Comparison of ENCODE assay signal across 28 mouse cellular contexts in genomic region chr1:78436445-78436844, GRCm38 (mm10). TPM values are rescaled to one million over a fixed set of nuclear protein-coding genes. Genes with fewer than 3 reads are reported as not detected.
DNase-seq lines count a peak whose midpoint lies in the region; ATAC-seq and TF ChIP-seq lines count a peak whose summit lies in the region.
"Had no signal": no experiment of that assay in that cellular context is flagged by ENCODE, and none has a peak within 500 bp of the region (broad histone marks: within the 10 kb centered on the region; RNA-seq: fewer than 3 reads in every experiment).

No protein-coding gene starts in this region.

- ATAC-seq in lung, postnatal 0 days, result no peak
- ATAC-seq: forebrain, embryonic 13.5 days; forebrain, embryonic 16.5 days; hindbrain, postnatal 0 days; Patski had no signal

- H3K79me2 ChIP-seq in CH12.LX (replicated peaks; ENCODE audit: control insufficient read depth, extremely low read depth, insufficient read depth, poor library complexity, severe bottlenecking), result peaks cover 30% of the 10 kb centered on the region

- no peak overlapping the region for H3K9ac ChIP-seq in lung, postnatal 0 days (replicated peaks; ENCODE audit: low read depth)
- no peak overlapping the region for H3K9ac ChIP-seq in CH12.LX (ENCODE audit: insufficient read depth, low read depth)
- H3K9ac ChIP-seq: embryonic facial prominence, embryonic 13.5 days; forebrain, embryonic 13.5 days; heart, embryonic 13.5 days; hindbrain, embryonic 14.5 days had no signal

- no peaks in the 10 kb centered on the region for H3K4me1 ChIP-seq in lung, postnatal 0 days (ENCODE audit: insufficient read depth, low read depth, low read length)
- peaks cover 7 to 52% of the 10 kb centered on the region in 2 experiments for H3K4me1 ChIP-seq in CH12.LX (ENCODE audit: control insufficient read depth in 1 of 2, insufficient read depth in 2 of 2)
- H3K4me1 ChIP-seq in embryonic fibroblast, embryonic 13.5 days (ENCODE audit: control insufficient read depth, insufficient read depth, low read length), result peaks cover 10% of the 10 kb centered on the region
- H3K4me1 ChIP-seq: forebrain, embryonic 13.5 days; heart, embryonic 10.5 days had no signal

- no peak overlapping the region for H3K27ac ChIP-seq in lung, postnatal 0 days (ENCODE audit: low read length)
- H3K27ac ChIP-seq in CH12.LX (ENCODE audit: insufficient read depth, low read depth), result no peak overlapping the region
- H3K27ac ChIP-seq in embryonic fibroblast, embryonic 13.5 days (ENCODE audit: insufficient read depth, low read length), result peak overlapping the region; percentile 57; the same call in 1 of the 2 replicates
- H3K27ac ChIP-seq: embryonic facial prominence, embryonic 10.5 days; embryonic facial prominence, embryonic 13.5 days; forebrain, embryonic 10.5 days; forebrain, embryonic 13.5 days; heart, adult 2 months; heart, embryonic 10.5 days; heart, embryonic 13.5 days; hindbrain, embryonic 14.5 days; hindbrain, postnatal 0 days had no signal

- dilution Hi-C loops in CH12.LX (cut with MboI; ENCODE audit: extremely low pct_ligation_motif_present, extremely low pct_unique_long_range_greater_than_20kb, low sequenced_read_pairs), result no loop called here

- peak; percentile 30 for DNase-seq in lung, postnatal 0 days (ENCODE audit: low spot score)
- DNase-seq in lung, postnatal 4 days, result no peak
- DNase-seq in CH12.LX (ENCODE audit: extremely low read depth), result no peak
- no peak for DNase-seq in adrenal gland, postnatal 4 days (ENCODE audit: low spot score in 2 of 2)
- no peak for DNase-seq in urinary bladder, postnatal 10 days (ENCODE audit: low spot score)
- DNase-seq: adrenal gland, adult 2 months; adrenal gland, postnatal 14 days; cerebellum, adult 11-12 months; cerebellum, adult 8-10 months; cerebellum, postnatal 10 days; cerebellum, postnatal 36 days; embryo, embryonic 11 days; gastrocnemius, postnatal 10 days; gastrocnemius, postnatal 36 days; heart, adult 2 months; heart, postnatal 14 days; heart, postnatal 4 days had no signal

- in situ Hi-C loops in CH12.LX (cut with MboI; ENCODE audit: low pct_ligation_motif_present, low pct_unique_long_range_greater_than_20kb, low sequenced_read_pairs), result no loop called here

- TF ChIP-seq RAD21 in CH12.LX (IDR thresholded peaks at IDR 0.05; ENCODE audit: low read depth, low read length), result no peak

- H3K36me3 ChIP-seq in lung, postnatal 0 days (ENCODE audit: insufficient read depth, low read length), result no peaks in the 10 kb centered on the region
- H3K36me3 ChIP-seq in CH12.LX (replicated peaks in 1 of 2; ENCODE audit: control insufficient read depth in 1 of 2, insufficient read depth in 1 of 2, low read length in 1 of 2), result peaks cover 24 to 57% of the 10 kb centered on the region in 2 experiments

- H3K27me3 ChIP-seq in lung, postnatal 0 days (replicated peaks; ENCODE audit: insufficient read depth, low read length), result no peaks in the 10 kb centered on the region
- H3K27me3 ChIP-seq in CH12.LX (replicated peaks), result no peaks in the 10 kb centered on the region
- H3K27me3 ChIP-seq: embryonic facial prominence, embryonic 13.5 days; heart, embryonic 13.5 days; Patski had no signal

- no peak for TF ChIP-seq CTCF in lung, postnatal 0 days (IDR thresholded peaks at IDR 0.05)
- TF ChIP-seq CTCF in CH12.LX (conservative IDR thresholded peaks at IDR 0.05 in 1 of 2, IDR thresholded peaks at IDR 0.05 in 1 of 2; ENCODE audit: low read depth in 2 of 2, low read length in 2 of 2), result no peak
- TF ChIP-seq CTCF in embryonic fibroblast, embryonic 13.5 days (IDR thresholded peaks at IDR 0.05; ENCODE audit: borderline replicate concordance, insufficient read depth, low read length), result no peak

- H3K4me3 ChIP-seq in lung, postnatal 0 days (ENCODE audit: low read depth, low read length), result no peak overlapping the region
- no peak overlapping the region for H3K4me3 ChIP-seq in CH12.LX (replicated peaks in 1 of 3; ENCODE audit: low read depth in 2 of 3, low read length in 2 of 3, poor library complexity in 1 of 3)
- H3K4me3 ChIP-seq in embryonic fibroblast, embryonic 13.5 days (ENCODE audit: insufficient read depth, low read length), result no peak overlapping the region
- H3K4me3 ChIP-seq: embryonic facial prominence, embryonic 10.5 days; embryonic facial prominence, embryonic 13.5 days; forebrain, embryonic 10.5 days; forebrain, embryonic 13.5 days; heart, adult 2 months; heart, embryonic 10.5 days; heart, embryonic 13.5 days had no signal

- H3K9me3 ChIP-seq in lung, postnatal 0 days (ENCODE audit: low read length), result no peaks in the 10 kb centered on the region
- no peaks in the 10 kb centered on the region for H3K9me3 ChIP-seq in CH12.LX (replicated peaks; ENCODE audit: low read length)
- H3K9me3 ChIP-seq: embryonic facial prominence, embryonic 10.5 days; embryonic facial prominence, embryonic 13.5 days; forebrain, embryonic 10.5 days; forebrain, embryonic 13.5 days; heart, embryonic 10.5 days; heart, embryonic 13.5 days had no signal

- no peak overlapping the region for H3K4me2 ChIP-seq in lung, postnatal 0 days (replicated peaks; ENCODE audit: low read depth, low read length)
- no peak overlapping the region for H3K4me2 ChIP-seq in CH12.LX (ENCODE audit: insufficient read depth, low read depth, poor library complexity, severe bottlenecking)
- H3K4me2 ChIP-seq: embryonic facial prominence, embryonic 13.5 days; forebrain, embryonic 13.5 days; heart, embryonic 13.5 days; hindbrain, embryonic 14.5 days had no signal

- no peak for TF ChIP-seq EP300 in lung, postnatal 0 days (IDR thresholded peaks at IDR 0.05)
- TF ChIP-seq EP300 in CH12.LX (IDR thresholded peaks at IDR 0.05; ENCODE audit: low read length), result 0 out of 2 replicates have a peak, but pooled peaks have one; percentile 18

- TF ChIP-seq POLR2A in CH12.LX (IDR thresholded peaks at IDR 0.05; ENCODE audit: low read depth, low read length), result no peak
- TF ChIP-seq POLR2A in embryonic fibroblast, embryonic 13.5 days (IDR thresholded peaks at IDR 0.05; ENCODE audit: low read depth, low read length), result no peak

- 94% methylated on average over 1 of the region's 1 CpGs for WGBS in lung, postnatal 0 days

TF ChIP-seq in CH12.LX, 34 proteins besides CTCF, POLR2A, EP300 and RAD21:
- TF ChIP-seq SMC3 (IDR thresholded peaks at IDR 0.05; ENCODE audit: low read depth, low read length) (no peak), ETS1 (conservative IDR thresholded peaks at IDR 0.05; ENCODE audit: low read depth, low read length) (0 out of 2 replicates have a peak, but pooled peaks have one; percentile 10), IRF4 (IDR thresholded peaks at IDR 0.05; ENCODE audit: low read depth, low read length) (peak; percentile 65), MEF2A (IDR thresholded peaks at IDR 0.05; ENCODE audit: borderline replicate concordance, low read depth, low read length) (0 out of 2 replicates have a peak, but pooled peaks have one; percentile 25), JUND (conservative IDR thresholded peaks at IDR 0.05; ENCODE audit: low read depth, low read length) (0 out of 2 replicates have a peak, but pooled peaks have one; percentile 16), JUN (IDR thresholded peaks at IDR 0.05; ENCODE audit: insufficient read depth, low read depth, low read length) (peak; percentile 36; the same call in 1 of the 2 replicates), ZNF384 (IDR thresholded peaks at IDR 0.05; ENCODE audit: low read depth, low read length) (peak; percentile 62), TBP (conservative IDR thresholded peaks at IDR 0.05; ENCODE audit: low read depth, low read length) (no peak), USF2 (conservative IDR thresholded peaks at IDR 0.05; ENCODE audit: low read depth, low read length) (no peak)

RNA-seq across cellular contexts. Expression of gene Farsb, which starts 52.3 kb away (rescaled TPM):
- 41.8 and 45.6 TPM in 2 replicates for polyA plus RNA-seq in lung, postnatal 0 days (2015; fragmentation: Nextera tagmentation; extraction: Ambion mirVana)
- total RNA-seq in CH12.LX (2012; rRNA removed), result 114 and 128 TPM in 2 replicates
- 205 and 224 TPM in 2 replicates for total RNA-seq in CH12.LX (2014; rRNA removed)
- 166 and 180 TPM in 2 replicates for polyA plus RNA-seq in CH12.LX (2012; ENCODE audit: insufficient read length, low read depth)
- 108 and 125 TPM in 2 replicates for polyA plus RNA-seq in embryonic fibroblast, embryonic 13.5 days (2011; ENCODE audit: insufficient read length, low read depth, missing spikeins)
- 10 to 100 TPM; 57.1 to 57.2 TPM for total RNA-seq in adrenal gland, postnatal 4 days (2021)
